Mouse (Mus musculus) layer of hippocampus, adult 9-11 months (tissue): ENCODE results near the gene Calb2.

Source experiments
- DNase-seq: peaks from one replicate; pipeline ENCODE4 v3.0.0; 2022

The Calb2 gene

GRCm38 (mm10) chr8:110119715-110120114 is 48.3 kb downstream of the Calb2 start:
- no peak for DNase-seq

GRCm38 (mm10) chr8:110102653-110103052 is 65.4 kb downstream of the Calb2 start, which contains the start of gene Gm17720:
TSS of gene Gm17720 (minus strand) at chr8:110102753.
- DNase-seq, result no peak

GRCm38 (mm10) chr8:110101676-110102075 is 66.3 kb downstream of the Calb2 start:
- DNase-seq, result no peak

GRCm38 (mm10) chr8:110100907-110101306 is 67.1 kb downstream of the Calb2 start, which contains the start of gene Gm21964:
TSS of gene Gm21964 (plus strand) at chr8:110101207.
- DNase-seq, result no peak

- DNase-seq, result no peak
Observed at GRCm38 (mm10) chr8:110091869-110092268, 76.1 kb downstream of the Calb2 start.
